Mouse (Mus musculus): ENCODE measurements at regions not wholly inside any gene's neighbourhood (a gene's known extent, or its start where the extent isn't known, plus 50 kb on each side); places are given as distances from the start of the nearest gene placed in this dataset.
A peak's percentile ranks its signal among the peaks of the same experiment; 100 is the strongest.

- DNase-seq (ENCODE audit: low spot score in 2 of 2), result no peak
Observed at GRCm38 (mm10) chr3:80631391-80631790, 171.2 kb downstream of the Gria2 start.

DNA sequence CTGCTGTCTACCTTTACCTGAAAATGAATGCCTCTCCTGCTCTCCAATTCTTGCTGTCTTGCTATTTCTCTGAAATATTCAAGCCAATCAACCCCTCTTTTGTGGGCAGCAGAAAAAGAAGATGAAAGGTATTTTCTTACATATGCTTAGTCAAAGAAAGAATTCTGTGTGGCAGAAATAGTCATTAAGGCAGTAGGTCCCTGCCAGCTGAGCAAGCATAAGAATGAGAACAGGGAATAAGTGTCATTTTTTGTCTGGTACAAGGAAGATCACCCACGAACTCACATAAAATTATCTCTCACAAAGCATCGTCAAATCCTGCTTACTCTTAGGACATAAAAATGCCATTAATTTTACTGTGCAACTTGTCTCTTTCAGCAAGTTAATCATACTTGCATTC is 192.2 kb downstream of the Gria2 start:
- DNase-seq (ENCODE audit: low spot score in 2 of 2), result no peak

DNA sequence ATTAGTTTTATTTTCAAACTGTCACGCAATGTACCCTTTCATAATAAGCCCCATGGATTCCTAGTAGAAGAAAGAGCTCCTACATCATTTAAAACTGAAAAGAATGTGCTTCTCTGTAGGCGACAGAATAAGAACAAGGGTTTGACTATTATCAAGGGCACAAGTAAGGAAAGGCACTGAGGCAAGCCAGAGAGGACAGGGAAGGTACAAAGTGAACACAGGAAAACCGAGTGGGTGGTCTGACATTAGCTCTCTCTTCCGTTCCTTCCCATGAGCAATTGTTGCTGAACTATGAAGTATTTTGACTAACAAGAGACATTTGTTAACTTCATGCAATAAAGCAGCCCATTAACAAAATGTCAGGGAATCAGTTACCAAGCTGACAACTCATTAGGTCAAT is 194.2 kb downstream of the Gria2 start:
- DNase-seq (ENCODE audit: low spot score in 2 of 2), result peak in 1 of 2 experiments; percentile 44

DNA sequence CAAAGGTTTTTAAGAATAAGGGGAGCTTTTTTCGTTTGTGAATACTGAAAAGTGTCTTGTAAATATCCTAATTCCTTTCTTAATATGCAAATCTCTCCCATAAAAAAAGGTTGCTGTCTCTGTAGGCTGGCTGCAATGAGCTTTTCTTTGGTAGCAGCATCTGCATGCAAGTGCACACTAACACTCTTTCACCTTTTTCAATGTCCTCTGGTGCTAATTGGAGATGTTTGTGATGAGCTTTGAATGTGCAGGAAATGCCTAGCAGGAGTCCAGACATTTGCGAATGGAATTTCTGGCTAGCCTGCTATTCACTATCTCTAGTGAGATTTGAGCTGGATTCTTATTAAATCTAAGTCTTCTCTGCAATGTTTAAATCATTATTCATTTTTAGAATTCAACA is 194.8 kb downstream of the Gria2 start:
- peak in 1 of 2 experiments; percentile 40 for DNase-seq (ENCODE audit: low spot score in 2 of 2)

DNA sequence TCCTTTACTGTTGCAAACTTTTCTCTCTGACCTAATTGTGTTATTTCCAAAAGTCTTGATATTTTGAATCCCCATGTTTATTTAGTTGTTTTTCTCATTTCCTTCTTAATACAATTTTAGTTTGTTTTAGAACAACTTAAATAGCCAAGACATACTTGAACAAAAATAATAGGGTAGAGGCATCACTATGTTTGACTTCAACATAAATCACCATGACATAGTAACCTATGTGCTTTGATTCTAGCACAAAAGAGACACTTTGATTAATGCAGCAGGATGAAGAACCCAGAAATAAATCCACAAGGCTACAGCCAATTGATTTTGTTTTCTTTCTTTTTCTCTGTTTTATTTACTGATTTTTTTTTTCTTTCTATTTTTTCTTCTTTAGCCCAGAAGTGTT is 205.1 kb downstream of the Gria2 start:
- no peak for DNase-seq (ENCODE audit: low spot score in 2 of 2)

DNA sequence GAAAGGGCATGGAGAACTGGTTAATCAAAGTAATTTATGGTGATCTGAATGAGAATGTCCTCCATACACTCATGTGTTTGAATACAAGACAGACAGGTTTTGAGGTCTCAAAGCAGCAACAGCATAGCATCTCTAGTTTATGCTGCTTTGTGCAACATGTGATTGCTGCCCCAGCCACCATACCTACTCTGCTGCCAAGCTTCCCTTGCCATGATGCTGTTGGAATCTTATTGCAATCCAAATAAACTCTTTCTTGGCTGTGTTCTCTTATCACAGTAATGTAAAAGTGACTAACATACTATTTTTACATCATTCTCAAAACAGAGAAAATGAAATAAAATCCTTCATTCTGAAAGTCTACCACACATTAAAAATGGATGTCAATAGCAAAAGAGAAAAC is 235.1 kb downstream of the Gria2 start:
- DNase-seq (ENCODE audit: low spot score in 2 of 2), result no peak

- no peak for DNase-seq (ENCODE audit: low spot score in 2 of 2)
Observed at GRCm38 (mm10) chr3:80566236-80566635, 236.4 kb downstream of the Gria2 start.

DNA sequence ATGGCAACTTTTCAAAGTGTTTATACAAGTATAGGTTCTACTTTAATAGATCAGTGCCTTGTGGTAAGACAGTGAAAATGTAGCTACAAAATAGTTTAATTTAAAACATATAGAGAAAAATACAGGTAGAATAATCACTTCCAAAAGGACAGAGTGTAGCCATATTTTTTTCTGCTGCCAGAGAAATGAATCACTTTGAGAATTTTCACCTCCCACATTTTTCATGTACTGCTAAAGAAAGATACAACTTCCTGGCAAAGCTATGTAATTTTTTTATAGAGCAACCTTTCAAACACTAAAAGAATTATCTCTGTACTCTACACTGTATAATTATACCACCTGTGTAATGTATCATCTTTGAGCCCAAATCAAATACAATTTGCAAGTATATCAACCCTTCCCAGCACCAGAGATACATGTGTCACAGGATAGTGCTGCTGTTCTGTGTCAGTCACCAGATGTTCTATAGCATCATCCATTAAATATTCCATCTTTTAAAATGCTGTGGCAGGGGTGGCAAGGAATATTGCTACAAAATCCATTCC is 256.4 kb downstream of the Gria2 start:
- no peak for DNase-seq (ENCODE audit: low spot score in 2 of 2)

DNA sequence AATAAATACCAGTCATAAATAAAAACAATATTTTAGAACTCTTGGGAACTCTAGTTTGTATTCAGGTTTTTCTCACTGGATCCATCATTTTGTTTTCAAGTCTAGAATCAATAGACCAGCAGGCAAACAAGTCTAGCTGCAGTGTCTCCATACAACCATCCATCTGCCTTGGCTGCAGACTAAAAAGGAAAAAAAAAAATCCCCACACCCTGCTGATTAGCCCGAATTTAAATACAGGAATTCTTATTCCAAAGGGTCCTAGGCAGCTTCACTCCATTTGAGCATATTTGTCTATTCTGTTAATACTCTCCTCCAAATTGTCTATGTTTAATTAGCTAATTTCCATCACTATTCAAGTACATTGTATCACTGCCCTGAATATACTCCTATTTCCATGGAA is 258.9 kb downstream of the Gria2 start:
- peak in 1 of 2 experiments; percentile 54 for DNase-seq (ENCODE audit: low spot score in 2 of 2)

GRCm38 (mm10) chr3:80541382-80541781 is 261.3 kb downstream of the Gria2 start:
- peak; percentile 37 to 87 for DNase-seq (ENCODE audit: low spot score in 2 of 2)

- peak in 1 of 2 experiments; percentile 34 for DNase-seq (ENCODE audit: low spot score in 2 of 2)
Observed at GRCm38 (mm10) chr3:80533706-80534349, 268.8 kb downstream of the Gria2 start.

DNA sequence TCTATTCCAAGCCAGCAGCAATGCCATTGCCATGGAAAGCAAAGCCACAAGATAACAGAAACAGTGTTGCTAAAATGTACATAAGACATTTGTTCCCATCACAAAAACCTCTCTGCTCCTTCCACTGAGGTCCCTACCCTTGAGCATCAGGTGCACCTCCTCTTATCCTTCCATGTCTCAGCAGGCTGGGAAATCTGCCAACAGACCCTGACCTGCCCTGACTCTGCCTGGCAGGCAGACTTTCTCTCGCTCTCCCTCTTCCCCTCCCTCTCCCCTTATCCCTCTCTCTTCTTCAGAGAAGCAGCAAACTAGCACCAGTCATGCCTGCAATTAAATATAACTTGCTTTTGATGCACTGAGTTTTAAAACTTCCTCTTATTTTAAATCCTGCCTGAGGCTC is 288.6 kb downstream of the Gria2 start:
- DNase-seq (ENCODE audit: low spot score in 2 of 2), result no peak

DNA sequence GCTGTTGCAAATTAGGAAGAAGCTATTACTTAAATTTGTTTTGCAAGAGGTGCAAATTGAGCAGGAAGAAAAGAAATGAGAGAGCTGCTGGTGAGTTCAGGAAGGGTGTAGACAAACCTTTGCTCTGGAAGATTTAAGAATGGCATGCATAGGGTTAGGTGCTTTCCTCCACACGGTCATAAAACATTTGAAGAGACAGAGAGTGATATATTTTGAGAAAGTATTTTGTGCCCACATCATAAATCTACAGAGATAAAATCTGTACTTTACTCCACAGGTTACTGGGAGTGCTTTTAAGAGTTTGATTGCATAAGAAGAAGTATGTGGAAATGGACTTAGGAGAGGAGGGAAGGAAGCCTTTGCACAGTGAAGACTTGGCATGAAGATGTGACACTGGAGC is 293.4 kb downstream of the Gria2 start:
- no peak for DNase-seq (ENCODE audit: low spot score in 2 of 2)

- DNase-seq (ENCODE audit: low spot score in 2 of 2), result no peak
Observed at GRCm38 (mm10) chr3:80506701-80507100, 295.9 kb downstream of the Gria2 start.

DNA sequence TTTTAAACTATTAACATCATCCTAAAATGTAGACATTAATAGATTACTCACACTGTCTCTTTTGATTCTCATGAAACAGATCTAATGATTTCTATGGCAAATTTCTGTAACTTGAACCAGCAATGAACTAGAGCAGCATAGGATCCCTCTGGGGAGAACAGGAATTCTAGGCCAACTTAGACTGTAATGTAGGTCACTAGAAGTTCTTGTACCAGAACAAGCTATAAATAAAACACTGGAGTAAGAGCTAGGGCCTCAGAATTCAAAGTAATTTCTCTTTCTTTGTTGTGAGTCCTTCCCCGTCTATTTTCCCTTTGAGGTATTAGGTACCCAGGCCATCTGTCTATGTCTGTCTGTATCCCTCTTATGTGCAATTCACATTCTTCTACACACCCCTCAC is 301.5 kb downstream of the Gria2 start:
- DNase-seq (ENCODE audit: low spot score in 2 of 2), result no peak

DNA sequence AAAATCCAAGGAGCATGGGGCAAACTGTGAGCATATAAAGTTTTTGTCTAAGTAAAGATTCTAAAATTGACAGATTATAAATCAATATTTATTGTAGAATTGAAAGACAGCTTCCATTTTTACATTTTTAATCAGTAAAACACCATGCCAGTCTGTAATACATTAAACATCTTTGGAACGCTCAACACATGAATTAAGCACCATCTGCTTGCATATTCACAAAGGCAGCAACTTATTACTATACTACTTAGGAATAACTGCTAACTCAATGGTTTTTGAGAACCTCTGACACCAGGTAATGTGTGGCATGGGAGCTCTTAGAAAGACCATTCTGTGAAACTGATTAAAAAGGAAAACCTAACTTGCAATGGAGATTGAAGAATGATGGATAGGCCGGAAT is 306.1 kb downstream of the Gria2 start:
- peak in 1 of 2 experiments; percentile 12 for DNase-seq (ENCODE audit: low spot score in 2 of 2)

DNA sequence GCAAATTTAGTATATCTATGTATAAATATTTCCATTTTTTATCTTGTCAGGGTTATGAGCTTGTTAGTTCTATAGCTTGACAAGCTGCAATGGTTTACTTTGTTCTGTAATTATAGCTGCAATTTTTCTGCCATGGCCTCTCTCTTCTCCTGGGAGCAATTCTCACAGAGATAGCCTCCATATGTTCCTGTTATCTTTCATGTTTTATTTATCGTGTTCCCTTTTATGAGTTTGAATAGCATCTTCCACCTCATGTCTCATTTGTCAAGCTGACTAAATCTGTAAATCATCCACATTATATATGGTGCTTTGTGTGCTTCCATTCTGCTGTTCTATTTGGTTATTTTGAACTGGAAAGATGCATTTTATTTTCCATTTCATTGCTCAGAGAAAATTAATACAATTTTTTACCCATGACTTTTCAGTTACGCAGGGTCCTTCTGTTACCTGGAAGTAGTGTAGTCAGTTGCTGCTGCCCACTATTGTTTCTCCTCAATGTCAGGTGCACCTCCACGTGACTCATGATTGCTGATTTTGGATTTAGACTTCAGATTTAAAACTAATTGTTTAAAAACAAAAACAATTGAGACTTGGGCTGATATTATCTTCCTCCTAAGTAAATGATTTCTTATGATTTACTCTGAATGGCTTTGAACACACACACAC is 318.3 kb downstream of the Gria2 start:
- no peak for DNase-seq (ENCODE audit: low spot score in 2 of 2)

- DNase-seq (ENCODE audit: low spot score in 2 of 2), result peak in 1 of 2 experiments; percentile 39
Observed at GRCm38 (mm10) chr3:80478676-80479075, 324.0 kb downstream of the Gria2 start.

DNA sequence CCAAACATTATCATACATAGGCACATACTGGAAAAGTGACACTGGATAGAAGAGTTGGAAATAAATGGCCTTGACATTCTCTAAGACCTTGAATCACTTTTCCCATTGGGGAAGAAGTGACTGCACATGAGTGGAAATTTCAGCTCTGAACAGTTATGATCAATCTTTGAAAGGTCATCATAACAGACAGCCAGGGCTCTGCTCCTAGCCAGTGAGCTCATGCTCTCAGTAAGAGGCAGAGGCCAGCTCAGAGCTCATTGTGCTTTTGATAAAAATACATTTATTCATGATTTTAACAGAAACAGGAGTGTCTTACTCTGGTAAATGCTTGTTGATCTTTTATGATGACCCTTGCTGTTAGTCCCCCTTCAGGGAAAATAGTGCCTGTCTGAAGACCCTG is 328.9 kb downstream of the Gria2 start:
- no peak for DNase-seq (ENCODE audit: low spot score in 2 of 2)
